Mouse (Mus musculus) spleen, postnatal 14 days (tissue): ENCODE data around the gene Ptges3l.
"Not testable (repeated sequence)": the region's sequence is repeated elsewhere in the genome, so short reads cannot be mapped to it uniquely, and the experiment has no call there.

Experiments used
- DNase-seq, 2 experiments: peaks; one replicate each; pipeline ENCODE4 v3.0.0; 2021 to 2022; ENCODE audit warnings: low spot score in 2 of 2

Gene Ptges3l

GRCm38 (mm10) chr11:101457631-101458030 is 32.5 kb upstream of the Ptges3l start:
- DNase-seq: no peak

GRCm38 (mm10) chr11:101455627-101456026 is 30.5 kb upstream of the Ptges3l start:
- no peak for DNase-seq

DNA sequence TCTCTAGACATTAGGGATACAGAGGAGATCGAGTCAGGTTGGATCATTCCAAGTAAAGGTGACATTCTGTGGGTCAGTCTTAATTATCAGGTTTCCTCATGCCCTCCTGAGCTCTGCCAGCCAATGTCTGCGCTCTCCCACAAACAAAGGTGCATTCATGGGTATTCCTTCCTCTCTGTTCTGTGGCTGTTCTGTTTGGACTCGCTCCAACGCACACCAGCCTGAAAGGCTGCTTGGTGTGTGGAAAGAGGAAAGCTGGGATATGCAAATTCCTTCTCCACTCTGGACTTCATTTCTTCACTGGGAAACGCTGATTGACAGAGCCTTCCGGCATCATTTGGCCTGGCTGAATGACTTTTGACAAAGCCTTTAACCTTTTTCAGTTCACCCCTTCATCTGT is 29.6 kb upstream of the Ptges3l start:
- DNase-seq: no peak

GRCm38 (mm10) chr11:101452093-101452774 is 27.1 kb upstream of the Ptges3l start:
- DNase-seq: no peak

GRCm38 (mm10) chr11:101451536-101451935 is 26.4 kb upstream of the Ptges3l start:
- no peak for DNase-seq

GRCm38 (mm10) chr11:101450394-101450793 is 25.3 kb upstream of the Ptges3l start:
- DNase-seq: no peak

DNA sequence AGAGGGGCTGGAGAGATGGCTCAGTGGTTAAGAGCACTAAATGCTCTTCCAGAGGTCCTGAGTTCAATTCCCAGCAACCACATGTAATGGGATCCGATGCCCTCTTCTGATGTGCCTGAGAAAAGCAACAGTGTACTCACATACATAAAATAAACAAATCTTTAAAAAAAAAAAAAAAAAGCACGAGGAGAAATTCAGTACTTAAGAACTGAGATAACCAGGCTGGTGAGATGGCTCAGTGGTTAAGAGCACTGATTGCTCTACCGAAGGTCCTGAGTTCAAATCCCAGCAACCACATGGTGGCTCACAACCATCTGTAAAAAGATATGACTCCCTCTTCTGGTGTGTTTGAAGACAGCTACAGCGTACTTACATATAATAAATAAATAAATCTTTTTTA is 24.5 kb upstream of the Ptges3l start:
- not testable (repeated sequence) for DNase-seq

DNA sequence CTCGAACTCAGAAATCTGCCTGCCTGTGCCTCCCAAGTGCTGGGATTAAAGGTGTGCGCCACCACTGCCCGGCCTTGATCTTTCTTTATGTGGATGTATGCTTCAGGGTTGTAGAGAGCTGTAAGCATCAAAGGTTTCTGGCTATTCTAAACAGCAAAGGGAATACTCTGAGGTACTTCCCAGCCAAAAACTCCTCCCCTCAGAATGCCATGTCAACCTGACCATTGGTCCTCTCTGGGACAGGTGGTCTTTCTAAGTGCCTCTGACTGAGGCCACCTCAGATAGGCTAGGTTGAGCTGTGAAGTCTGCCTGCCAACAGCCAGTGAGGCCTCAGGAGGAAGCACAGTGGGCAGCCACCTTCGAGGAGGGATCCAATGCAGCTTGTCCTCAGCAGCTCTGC is 23.8 kb upstream of the Ptges3l start:
- DNase-seq: no peak

DNA sequence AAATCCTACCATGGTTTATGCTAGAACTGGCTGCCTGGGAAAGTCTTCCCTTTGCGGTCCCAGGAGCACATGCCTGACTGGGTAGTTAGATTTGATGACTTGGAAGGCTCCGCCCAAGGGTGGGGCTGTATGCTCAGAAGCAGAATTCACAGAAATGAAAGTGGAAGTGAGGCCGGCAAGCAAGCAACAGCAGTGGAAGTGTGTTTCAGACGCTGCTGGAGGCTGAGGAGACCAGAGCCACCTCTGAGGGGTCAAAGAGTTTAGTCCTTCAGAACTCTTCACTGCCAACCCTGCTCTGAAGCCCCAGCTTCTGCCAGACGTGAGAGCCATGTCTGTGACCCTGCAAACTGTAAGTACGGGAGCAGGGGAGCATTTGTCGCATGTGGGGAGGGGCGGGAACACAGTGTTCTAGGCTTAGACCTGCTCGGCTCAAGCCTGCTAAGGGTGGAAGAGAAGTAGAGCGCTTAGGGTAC is 23.2 kb upstream of the Ptges3l start, which contains the start of gene Ifi35:
TSS of gene Ifi35 (plus strand) at position 134 of the 473 bp plus-strand sequence.
- peak; percentile 51 to 65 for DNase-seq

- DNase-seq: no peak
Observed at GRCm38 (mm10) chr11:101447786-101448185, 22.7 kb upstream of the Ptges3l start.

- DNase-seq: not testable (repeated sequence)
Observed at GRCm38 (mm10) chr11:101446860-101447259, 21.7 kb upstream of the Ptges3l start.

DNA sequence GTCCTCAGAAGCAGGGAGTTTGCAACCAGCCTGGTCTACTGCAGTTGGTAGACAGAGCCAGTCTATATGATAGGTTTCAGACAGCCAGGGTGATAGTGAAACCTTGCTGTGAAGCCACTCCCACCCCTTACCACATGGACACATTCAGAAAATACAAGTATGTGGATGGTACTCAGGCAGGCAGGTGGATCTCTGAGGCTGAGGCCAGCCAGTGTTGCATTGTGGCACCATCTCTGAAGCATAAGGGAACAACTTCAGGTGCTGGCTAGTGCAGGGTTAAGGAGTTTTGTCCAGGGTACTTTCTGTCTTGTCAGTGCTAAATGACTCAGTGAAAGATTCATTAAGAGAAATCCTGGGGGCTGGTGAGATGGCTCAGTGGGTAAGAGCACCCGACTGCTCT is 21.2 kb upstream of the Ptges3l start:
- DNase-seq: no peak

GRCm38 (mm10) chr11:101442760-101443159 is 17.6 kb upstream of the Ptges3l start:
- no peak for DNase-seq

DNA sequence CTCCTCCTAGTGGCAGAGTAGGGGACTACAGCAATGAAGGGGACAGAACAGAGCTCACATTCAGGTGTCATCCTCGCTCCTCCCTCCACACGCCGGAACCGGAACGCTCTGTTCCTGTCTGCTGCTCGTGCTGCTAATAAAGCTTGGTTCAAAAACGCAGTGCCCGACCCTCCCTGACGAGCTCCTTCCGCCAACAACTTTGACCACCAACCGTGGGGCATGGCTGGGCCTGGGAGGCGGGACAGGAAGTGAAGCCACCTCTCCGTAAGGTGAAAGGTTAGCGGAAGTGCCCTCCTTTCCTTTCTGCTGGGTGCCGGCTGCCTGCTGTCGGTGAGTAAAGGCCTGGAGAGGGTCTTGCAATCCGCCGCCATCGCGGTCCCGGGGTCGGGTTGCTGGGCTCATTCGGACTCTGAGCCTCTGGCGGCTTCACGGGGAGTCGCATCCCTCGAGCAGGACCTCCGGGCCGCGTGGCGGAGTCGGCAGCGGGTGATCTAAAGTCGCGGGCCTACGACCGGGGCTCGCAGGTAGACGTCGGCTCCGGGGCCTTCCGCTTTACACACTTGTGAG is 17.1 kb upstream of the Ptges3l start, which contains the start of gene Rpl27:
TSS of gene Rpl27 (plus strand) at position 172 of the 567 bp plus-strand sequence.
- DNase-seq: peak; percentile 87 to 93

DNA sequence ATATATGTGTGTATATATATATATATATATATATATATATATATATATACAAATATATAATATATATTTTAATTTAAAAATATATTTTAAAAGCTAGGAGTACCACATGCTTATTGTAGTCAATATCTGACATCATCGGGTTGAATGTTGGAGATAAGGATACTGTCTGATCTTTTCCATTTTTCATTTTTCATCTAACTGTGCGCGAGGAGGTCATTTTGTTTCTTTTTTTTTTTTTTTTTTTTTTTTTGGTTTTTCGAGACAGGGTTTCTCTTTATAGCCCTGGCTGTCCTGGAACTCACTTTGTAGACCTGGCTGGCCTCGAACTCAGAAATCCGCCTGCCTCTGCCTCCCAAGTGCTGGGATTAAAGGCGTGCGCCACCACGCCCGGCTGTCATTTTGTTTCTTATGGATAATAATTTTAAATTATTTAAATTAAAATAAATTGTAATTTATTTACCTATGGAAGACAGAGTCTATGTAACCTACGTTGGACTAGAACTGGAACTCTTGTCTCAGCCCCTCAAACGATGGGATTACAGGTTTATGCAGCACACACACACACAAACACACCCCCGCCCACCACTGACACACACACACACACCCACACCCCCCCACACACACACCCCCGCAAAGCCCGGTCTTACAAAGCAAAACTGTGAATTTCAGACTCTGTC is 16.5 kb upstream of the Ptges3l start:
- not testable (repeated sequence) for DNase-seq

DNA sequence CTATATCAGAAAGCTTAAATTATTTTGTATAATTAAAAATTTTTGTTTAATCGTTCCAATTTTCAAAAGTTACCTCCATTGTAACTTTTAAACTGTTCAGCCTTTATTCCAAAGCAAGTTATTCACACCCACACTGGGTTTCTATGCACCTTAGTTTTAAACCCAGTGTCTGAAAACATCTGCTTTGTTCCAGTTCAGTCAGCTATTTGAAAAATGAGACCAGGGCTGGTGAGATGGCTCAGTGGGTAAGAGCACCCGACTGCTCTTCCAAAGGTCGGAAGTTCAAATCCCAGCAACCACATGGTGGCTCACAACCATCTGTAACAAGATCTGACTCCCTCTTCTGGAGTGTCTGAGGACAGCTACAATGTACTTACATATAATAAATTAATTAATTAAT is 12.9 kb upstream of the Ptges3l start:
- not testable (repeated sequence) for DNase-seq

DNA sequence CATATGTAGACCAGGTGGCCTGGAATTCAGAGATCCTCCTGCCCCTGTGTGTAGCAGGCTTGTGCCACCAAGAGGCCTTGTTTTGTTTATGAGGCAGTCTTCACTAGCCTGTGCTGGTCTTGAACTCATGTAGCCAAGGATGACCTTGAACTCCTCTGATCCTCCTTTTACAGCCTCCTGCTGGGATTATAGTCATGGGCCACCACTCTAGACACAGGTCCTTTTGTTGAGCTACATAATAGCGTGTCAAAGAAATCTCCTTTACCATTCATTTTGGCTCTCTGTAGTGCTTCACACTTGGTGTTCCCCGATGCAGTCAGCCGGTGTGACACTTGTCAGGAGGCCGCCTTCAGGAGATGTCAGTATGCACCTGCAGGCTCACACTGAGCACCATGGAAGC is 11.8 kb upstream of the Ptges3l start:
- DNase-seq: no peak

- no peak for DNase-seq
Observed at GRCm38 (mm10) chr11:101435831-101436230, 10.7 kb upstream of the Ptges3l start.

GRCm38 (mm10) chr11:101433396-101433795 is 8.3 kb upstream of the Ptges3l start:
- DNase-seq: no peak

GRCm38 (mm10) chr11:101431327-101431726 is 6.2 kb upstream of the Ptges3l start:
- no peak for DNase-seq

- no peak for DNase-seq
Observed at GRCm38 (mm10) chr11:101426165-101426564, 1.0 kb upstream of the Ptges3l start.

GRCm38 (mm10) chr11:101424105-101424851 is 855 bp downstream of the Ptges3l start, which contains the start of gene Gm27029:
TSS of gene Gm27029 (minus strand) at chr11:101424796.
- no peak for DNase-seq
